Mouse (Mus musculus) ES-Bruce4 (cell line): ENCODE measurements at regions not wholly inside any gene's neighbourhood (a gene's known extent, or its start where the extent isn't known, plus 50 kb on each side); places are given as distances from the start of the nearest gene placed in this dataset.
A peak's percentile ranks its signal among the peaks of the same experiment; 100 is the strongest.

Experiments
- CTCF ChIP-seq: IDR thresholded peaks from one replicate; pipeline ENCODE4 v1.8.1; 2011; ENCODE audit warnings: low read depth, low read length
- POLR2A ChIP-seq: IDR thresholded peaks from one replicate; pipeline ENCODE4 v1.8.1; 2011; ENCODE audit warnings: low read length; ENCODE audit not compliant: insufficient read depth

- TF ChIP-seq CTCF, result peak; percentile 61
- no peak for TF ChIP-seq POLR2A
These were observed 186.6 kb upstream of the Jmjd1c start for GRCm38 (mm10) chr10:66909204-66909889.
